Mouse (Mus musculus) lung, postnatal 0 days (tissue): ENCODE data around the gene Mta1. TPM values are rescaled to one million over a fixed set of nuclear protein-coding genes. Genes with fewer than 3 reads are reported as not detected.

Source experiments
- ATAC-seq: fragments of 200-750 bp; cut with Nextera tagmentation; 2 replicates; pipeline ENCODE4 v1.8.0; 2017; ENCODE audit warnings: moderate library complexity
- DNase-seq: peaks from one replicate; pipeline ENCODE4 v3.0.0-alpha.2; 2016; ENCODE audit warnings: low spot score
- H3K27ac ChIP-seq: fragments of 300-500 bp; sonication (generic); 2 replicates; pipeline ENCODE4 v1.5.1; 2014; ENCODE audit warnings: antibody characterized with exemption, mild to moderate bottlenecking, low read length, mixed read lengths
- H3K27me3 ChIP-seq: fragments of 300-500 bp; sonication (generic); replicated peaks from 2 replicates; pipeline ENCODE4 v1.6.1; 2014; ENCODE audit warnings: low read length, mixed read lengths; ENCODE audit not compliant: insufficient read depth
- H3K36me3 ChIP-seq: fragments of 300-500 bp; sonication (generic); 2 replicates; pipeline ENCODE4 v1.6.1; 2014; ENCODE audit warnings: low read length, mixed read lengths; ENCODE audit not compliant: insufficient read depth
- H3K4me1 ChIP-seq: fragments of 300-500 bp; sonication (generic); 2 replicates; pipeline ENCODE4 v1.6.1; 2014; ENCODE audit warnings: antibody characterized with exemption, low read depth, low read length, mixed read lengths; ENCODE audit not compliant: insufficient read depth
- H3K4me2 ChIP-seq: fragments of 300-500 bp; sonication (generic); replicated peaks from 2 replicates; pipeline ENCODE4 v1.6.1; 2014; ENCODE audit warnings: low read depth, mild to moderate bottlenecking, low read length, moderate library complexity, mixed read lengths
- H3K4me3 ChIP-seq: fragments of 300-500 bp; sonication (generic); 2 replicates; pipeline ENCODE4 v1.5.1; 2014; ENCODE audit warnings: low read depth, low read length
- H3K9ac ChIP-seq: fragments of 300-500 bp; sonication (generic); replicated peaks from 2 replicates; pipeline ENCODE4 v1.6.1; 2014; ENCODE audit warnings: low read depth, mild to moderate bottlenecking
- H3K9me3 ChIP-seq: fragments of 300-500 bp; sonication (generic); 2 replicates; pipeline ENCODE4 v1.6.1; 2016; ENCODE audit warnings: low read length, mixed read lengths
- CTCF ChIP-seq: IDR thresholded peaks from 2 replicates; pipeline ENCODE4 v1.5.1; 2016; ENCODE audit warnings: antibody characterized with exemption, mild to moderate bottlenecking
- EP300 ChIP-seq: IDR thresholded peaks from 2 replicates; pipeline ENCODE4 v1.6.1; 2016; ENCODE audit warnings: antibody characterized with exemption, mild to moderate bottlenecking, control low read depth
- WGBS: fragments of 180-500 bp; shearing (Covaris S2); extraction: QIAGEN DNeasy Blood & Tissue Kit; methylation state at CpG from one replicate; pipeline ENCODE4 v1.1.7; 2014; 5-methylcytosine and 5-hydroxymethylcytosine counted together
- polyA plus RNA-seq: library from polyadenylated mRNA; unstranded; fragments of >200 nt; fragmentation: Nextera tagmentation; extraction: Ambion mirVana; gene quantifications from 2 replicates; pipeline ENCODE4 v1.2.1, GENCODE M21; 2015

Gene Mta1
- polyA plus RNA-seq, 1 experiment from 2014 or later, result 12.2 TPM

DNA sequence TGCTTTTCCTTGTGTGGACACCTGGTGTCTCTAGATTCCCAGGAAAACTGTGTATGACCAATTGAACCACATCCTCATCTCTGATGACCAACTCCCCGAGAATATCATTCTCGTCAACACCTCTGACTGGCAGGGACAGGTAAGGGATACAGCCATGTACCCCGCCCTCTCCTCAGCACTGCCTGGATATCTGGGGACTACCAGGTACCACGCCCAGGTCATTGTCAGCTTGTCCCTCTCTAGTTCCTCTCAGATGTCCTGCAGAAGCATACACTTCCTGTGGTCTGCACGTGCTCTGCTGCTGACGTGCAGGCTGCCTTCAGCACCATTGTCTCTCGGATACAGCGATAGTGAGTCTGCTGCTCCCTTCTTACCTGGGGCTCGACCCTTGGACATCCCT is 36.5 kb upstream of the Mta1 start:
- H3K4me2 ChIP-seq, result no peak overlapping the region
- no peaks in the 10 kb centered on the region for H3K4me1 ChIP-seq
- H3K27me3 ChIP-seq, result no peaks in the 10 kb centered on the region
- TF ChIP-seq CTCF (no peak), EP300 (no peak)
- peaks cover 31% of the 10 kb centered on the region for H3K36me3 ChIP-seq
- DNase-seq (no peak), ATAC-seq (no peak; the same call in 1 of the 2 replicates)
- H3K9ac ChIP-seq, result no peak overlapping the region
- H3K4me3 ChIP-seq, result no peak overlapping the region
- H3K9me3 ChIP-seq, result no peaks in the 10 kb centered on the region
- no peak overlapping the region for H3K27ac ChIP-seq
- WGBS, result 70% methylated on average over 9 of the region's 9 CpGs

DNA sequence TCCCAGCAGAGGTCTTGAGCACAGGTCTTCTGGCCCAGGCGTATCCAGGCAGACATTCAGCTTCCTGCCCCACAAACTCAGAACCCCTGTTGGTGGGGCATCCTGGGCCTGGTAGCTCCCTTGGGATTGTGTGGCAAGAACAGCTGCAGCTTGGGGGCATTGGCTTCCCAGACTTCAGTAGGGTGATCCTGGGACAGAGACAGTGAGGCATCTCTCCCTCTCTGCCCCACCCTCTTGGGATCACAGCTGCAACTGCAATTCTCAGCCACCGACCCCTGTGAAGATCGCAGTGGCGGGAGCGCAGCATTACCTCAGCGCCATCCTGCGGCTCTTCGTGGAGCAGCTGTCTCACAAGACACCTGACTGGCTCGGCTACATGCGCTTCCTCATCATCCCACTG is 35.9 kb upstream of the Mta1 start:
- no peak for DNase-seq
- no peak for TF ChIP-seq EP300
- no peak for TF ChIP-seq CTCF

DNA sequence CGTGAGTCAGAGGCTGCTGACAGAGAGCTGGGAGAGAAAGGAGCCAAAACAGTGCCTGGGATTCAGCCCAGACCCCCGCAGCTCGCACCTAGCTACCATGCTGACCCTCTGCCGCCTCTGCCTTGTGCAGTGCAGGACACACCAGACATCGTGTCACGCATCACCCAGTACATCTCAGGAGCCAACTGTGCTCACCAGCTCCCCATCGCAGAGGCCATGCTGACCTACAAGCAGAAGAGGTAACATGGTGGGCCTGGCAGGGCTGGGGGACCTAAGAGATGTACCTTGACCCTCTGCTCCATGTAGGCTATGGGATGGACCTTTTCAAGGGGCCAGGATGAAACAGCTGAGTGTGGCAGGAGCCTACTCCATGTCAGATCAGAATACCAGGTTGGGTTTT is 34.4 kb upstream of the Mta1 start:
- Histone ChIP-seq H3K9ac (no peak overlapping the region), H3K4me1 (no peaks in the 10 kb centered on the region), H3K9me3 (no peaks in the 10 kb centered on the region), H3K4me3 (no peak overlapping the region), H3K27me3 (no peaks in the 10 kb centered on the region), H3K36me3 (peaks cover 28% of the 10 kb centered on the region), H3K27ac (no peak overlapping the region), H3K4me2 (no peak overlapping the region)
- 95% methylated on average over 7 of the region's 7 CpGs for WGBS
- DNase-seq (no peak), ATAC-seq (no peak)
- TF ChIP-seq EP300 (no peak), CTCF (no peak)

More for the DNA sequence above, 35.9 kb upstream of the Mta1 start:
- ATAC-seq, result no peak
- Histone ChIP-seq H3K36me3 (peaks cover 34% of the 10 kb centered on the region), H3K9me3 (no peaks in the 10 kb centered on the region), H3K27ac (no peak overlapping the region), H3K4me3 (no peak overlapping the region), H3K27me3 (no peaks in the 10 kb centered on the region), H3K9ac (no peak overlapping the region), H3K4me1 (no peaks in the 10 kb centered on the region), H3K4me2 (no peak overlapping the region)
- 84% methylated on average over 10 of the region's 10 CpGs for WGBS

DNA sequence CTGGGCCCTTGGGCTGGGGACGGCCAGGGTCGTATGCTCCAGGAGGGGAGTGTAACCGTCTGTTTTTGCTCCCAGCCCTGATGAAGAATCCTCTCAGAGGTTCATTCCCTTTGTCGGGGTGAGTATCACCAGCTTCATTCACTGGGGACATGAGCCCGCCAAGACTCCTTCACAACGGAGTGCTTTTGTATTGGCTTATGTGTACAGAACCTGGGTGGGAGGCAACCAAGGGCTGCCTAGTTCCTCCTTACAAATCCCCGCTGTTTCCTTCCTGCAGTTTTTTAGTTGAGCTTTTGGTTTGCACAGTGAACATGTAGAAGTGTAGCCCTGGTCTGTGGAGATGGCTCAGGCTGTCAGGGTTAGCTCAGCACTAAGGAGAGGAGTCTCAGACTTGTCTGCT is 30.1 kb upstream of the Mta1 start:
- DNase-seq (no peak), ATAC-seq (no peak)
- no peak overlapping the region for H3K9ac ChIP-seq
- no peak overlapping the region for H3K27ac ChIP-seq
- H3K9me3 ChIP-seq, result no peaks in the 10 kb centered on the region
- TF ChIP-seq CTCF, result no peak
- no peak for TF ChIP-seq EP300
- 87% methylated on average over 7 of the region's 7 CpGs for WGBS
- no peak overlapping the region for H3K4me2 ChIP-seq
- H3K4me3 ChIP-seq, result no peak overlapping the region
- H3K36me3 ChIP-seq, result peaks cover 10% of the 10 kb centered on the region
- no peaks in the 10 kb centered on the region for H3K4me1 ChIP-seq
- no peaks in the 10 kb centered on the region for H3K27me3 ChIP-seq

DNA sequence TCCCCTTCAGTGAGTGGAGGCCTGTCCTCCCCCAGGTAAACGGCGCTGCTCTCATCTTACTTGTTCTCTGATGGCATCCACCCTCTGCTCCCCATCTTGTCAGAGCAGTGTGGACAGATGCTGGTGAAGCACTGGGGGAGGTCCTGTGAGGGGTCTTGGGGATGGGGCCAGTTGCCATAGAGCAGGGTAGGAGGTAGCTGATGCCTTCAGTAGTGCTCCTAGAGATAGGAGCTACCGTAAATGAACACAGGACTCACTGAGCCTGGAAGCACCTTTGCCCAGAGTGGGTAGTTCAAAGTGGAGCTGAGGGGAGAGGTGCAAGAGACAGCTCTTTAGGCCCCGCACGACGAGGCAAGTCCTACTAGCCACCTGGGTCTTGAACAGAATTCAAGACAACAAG is 28.7 kb upstream of the Mta1 start:
- Histone ChIP-seq H3K9ac (no peak overlapping the region), H3K4me3 (no peak overlapping the region), H3K9me3 (no peaks in the 10 kb centered on the region), H3K4me1 (no peaks in the 10 kb centered on the region), H3K27me3 (no peaks in the 10 kb centered on the region), H3K27ac (no peak overlapping the region), H3K36me3 (peaks cover 10% of the 10 kb centered on the region), H3K4me2 (no peak overlapping the region)
- no peak for ATAC-seq
- no peak for TF ChIP-seq CTCF
- no peak for TF ChIP-seq EP300
- DNase-seq, result no peak
- 93% methylated on average over 6 of the region's 6 CpGs for WGBS

DNA sequence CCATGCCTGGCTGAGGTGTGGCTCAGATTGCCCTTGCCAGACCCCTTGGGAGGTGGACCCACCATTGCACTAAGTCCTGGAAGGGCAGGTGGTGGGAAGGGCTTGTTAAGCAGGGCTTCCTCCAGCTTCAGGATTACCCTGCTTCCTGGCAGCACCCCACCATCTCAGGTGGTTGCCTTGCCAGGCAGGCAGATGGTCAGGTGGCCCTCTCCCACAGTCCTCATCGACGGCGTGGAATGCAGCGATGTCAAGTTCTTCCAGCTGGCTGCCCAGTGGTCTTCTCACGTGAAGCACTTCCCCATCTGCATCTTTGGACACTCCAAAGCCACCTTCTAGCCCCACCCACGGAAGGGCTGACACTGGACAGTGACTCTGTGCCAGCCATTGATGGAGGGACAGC is 26.8 kb upstream of the Mta1 start:
- no peak for ATAC-seq
- Histone ChIP-seq H3K36me3 (peaks cover 5% of the 10 kb centered on the region), H3K9ac (no peak overlapping the region), H3K27me3 (no peaks in the 10 kb centered on the region), H3K4me3 (no peak overlapping the region), H3K4me2 (no peak overlapping the region), H3K27ac (no peak overlapping the region), H3K9me3 (no peaks in the 10 kb centered on the region), H3K4me1 (peaks cover 6% of the 10 kb centered on the region; the same call in 1 of the 2 replicates)
- TF ChIP-seq CTCF (no peak), EP300 (no peak)
- WGBS, result 88% methylated on average over 6 of the region's 6 CpGs
- DNase-seq, result no peak

DNA sequence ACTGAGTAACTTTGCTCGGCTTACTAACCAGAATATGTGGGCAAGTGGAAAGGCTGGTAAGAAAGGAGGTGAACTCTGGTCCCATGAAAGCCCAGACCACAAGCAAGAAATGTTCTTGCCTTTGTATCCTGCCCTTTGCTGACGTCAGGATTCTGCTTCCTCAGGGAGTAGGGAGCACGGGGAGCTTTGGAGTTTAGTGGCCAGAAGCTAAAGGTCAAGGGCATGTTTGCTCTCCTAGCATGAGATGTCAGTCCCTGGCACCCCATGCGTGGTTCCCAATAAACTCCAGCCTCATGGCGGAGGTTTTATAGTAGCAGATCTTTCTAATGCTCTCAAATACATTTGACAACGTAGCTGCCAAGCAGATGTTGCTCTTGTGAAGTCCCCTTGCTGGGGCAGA is 26.3 kb upstream of the Mta1 start:
- H3K4me3 ChIP-seq, result no peak overlapping the region
- H3K4me1 ChIP-seq, result peaks cover 6% of the 10 kb centered on the region; the same call in 1 of the 2 replicates
- H3K9me3 ChIP-seq, result no peaks in the 10 kb centered on the region
- 77% methylated on average over 6 of the region's 6 CpGs for WGBS
- no peaks in the 10 kb centered on the region for H3K27me3 ChIP-seq
- no peak overlapping the region for H3K4me2 ChIP-seq
- H3K27ac ChIP-seq, result no peak overlapping the region
- H3K9ac ChIP-seq, result no peak overlapping the region
- no peak for ATAC-seq
- H3K36me3 ChIP-seq, result peaks cover under 1% of the 10 kb centered on the region
- no peak for DNase-seq
- TF ChIP-seq EP300, result no peak
- TF ChIP-seq CTCF, result no peak
